Mouse (Mus musculus): ENCODE results near the gene Olfr1154. TPM values are rescaled to one million over a fixed set of nuclear protein-coding genes. Genes with fewer than 3 reads are reported as not detected.

Gene Olfr1154
- not detected for polyA plus RNA-seq (2017; shearing (Covaris generic))

GRCm38 (mm10) chr2:87905066-87905465 is at the start of gene Olfr1154:
TSS of gene Olfr1154 (minus strand) at chr2:87905166.

GRCm38 (mm10) chr2:87953000-87953399 is 48.0 kb upstream of the Olfr1154 start, which contains the start of gene Olfr1156:
TSS of gene Olfr1156 (minus strand) at chr2:87953100.

GRCm38 (mm10) chr2:87945037-87945436 is 40.1 kb upstream of the Olfr1154 start, which contains the start of gene Olfr1155:
TSS of gene Olfr1155 (minus strand) at chr2:87945137.

GRCm38 (mm10) chr2:87894662-87895061 is 10.3 kb downstream of the Olfr1154 start, which contains the start of gene Olfr1153:
TSS of gene Olfr1153 (plus strand) at chr2:87894962.

GRCm38 (mm10) chr2:87866192-87866591 is 38.8 kb downstream of the Olfr1154 start, which contains the start of gene Olfr1152:
TSS of gene Olfr1152 (plus strand) at chr2:87866492.

GRCm38 (mm10) chr2:87855562-87855961 is 49.4 kb downstream of the Olfr1154 start, which contains the start of gene Olfr1151:
TSS of gene Olfr1151 (plus strand) at chr2:87855862.

Other genes with a start within 250 kb of the Olfr1154 start
- under 1 TPM; 0.19 to 0.22 TPM for gene Olfr1134, start 246.7 kb downstream of the Olfr1154 start, polyA plus RNA-seq (2017; shearing (Covaris generic))
- not detected for gene Olfr1135, start 231.5 kb downstream of the Olfr1154 start, polyA plus RNA-seq (2017; shearing (Covaris generic))
- gene Olfr1136, start 211.2 kb downstream of the Olfr1154 start, polyA plus RNA-seq (2017; shearing (Covaris generic)), result not detected
- not detected for gene Olfr1137, start 192.0 kb downstream of the Olfr1154 start, polyA plus RNA-seq (2017; shearing (Covaris generic))
- under 1 TPM in 1 of 2 experiments, not detected in 1; 0.40 TPM for gene Olfr1138, start 165.2 kb downstream of the Olfr1154 start, polyA plus RNA-seq (2017; shearing (Covaris generic))
- not detected for gene Olfr1140, start 161.4 kb downstream of the Olfr1154 start, polyA plus RNA-seq (2017; shearing (Covaris generic))
- gene Olfr1141, start 151.2 kb downstream of the Olfr1154 start, polyA plus RNA-seq (2017; shearing (Covaris generic)), result not detected
- under 1 TPM in 1 of 2 experiments, not detected in 1; 0.13 TPM for gene Olfr152, start 125.7 kb downstream of the Olfr1154 start, polyA plus RNA-seq (2017; shearing (Covaris generic))
- gene Olfr1143, start 104.6 kb downstream of the Olfr1154 start, polyA plus RNA-seq (2017; shearing (Covaris generic)), result under 1 TPM in 1 of 2 experiments, not detected in 1; 0.71 TPM
- not detected for gene Olfr1145, start 95.3 kb downstream of the Olfr1154 start, polyA plus RNA-seq (2017; shearing (Covaris generic))
- under 1 TPM in 1 of 2 experiments, not detected in 1; 0.81 TPM for gene Olfr1148, start 74.6 kb downstream of the Olfr1154 start, polyA plus RNA-seq (2017; shearing (Covaris generic))
- not detected for gene Olfr1150-ps1, start 61.2 kb downstream of the Olfr1154 start, polyA plus RNA-seq (2017; shearing (Covaris generic))
- under 1 TPM; 0.20 to 0.82 TPM for gene Olfr1151, start 49.3 kb downstream of the Olfr1154 start, polyA plus RNA-seq (2017; shearing (Covaris generic))
- under 1 TPM; 0.08 to 0.44 TPM for gene Olfr1152, start 38.7 kb downstream of the Olfr1154 start, polyA plus RNA-seq (2017; shearing (Covaris generic))
- gene Olfr1153, start 10.2 kb downstream of the Olfr1154 start, polyA plus RNA-seq (2017; shearing (Covaris generic)), result not detected
- gene Olfr1155, start 40.0 kb upstream of the Olfr1154 start, polyA plus RNA-seq (2017; shearing (Covaris generic)), result not detected
- gene Olfr1156, start 47.9 kb upstream of the Olfr1154 start, polyA plus RNA-seq (2017; shearing (Covaris generic)), result under 1 TPM; 0.11 to 0.26 TPM
- under 1 TPM in 1 of 2 experiments, not detected in 1; 0.18 TPM for gene Olfr1157, start 63.1 kb upstream of the Olfr1154 start, polyA plus RNA-seq (2017; shearing (Covaris generic))
- gene Olfr74, start 69.5 kb upstream of the Olfr1154 start, polyA plus RNA-seq (2017; shearing (Covaris generic)), result under 1 TPM in 1 of 2 experiments, not detected in 1; 0.60 TPM
- not detected for gene Olfr1158, start 84.9 kb upstream of the Olfr1154 start, polyA plus RNA-seq (2017; shearing (Covaris generic))
- under 1 TPM in 1 of 2 experiments, not detected in 1; 0.04 TPM for gene Olfr1160, start 103.1 kb upstream of the Olfr1154 start, polyA plus RNA-seq (2017; shearing (Covaris generic))
- gene Olfr1161, start 117.6 kb upstream of the Olfr1154 start, polyA plus RNA-seq (2017; shearing (Covaris generic)), result not detected
- not detected for gene Olfr73, start 132.5 kb upstream of the Olfr1154 start, polyA plus RNA-seq (2017; shearing (Covaris generic))
- under 1 TPM in 1 of 2 experiments, not detected in 1; 0.10 TPM for gene Olfr1162, start 146.0 kb upstream of the Olfr1154 start, polyA plus RNA-seq (2017; shearing (Covaris generic))
- gene Olfr1163, start 166.7 kb upstream of the Olfr1154 start, polyA plus RNA-seq (2017; shearing (Covaris generic)), result under 1 TPM in 1 of 2 experiments, not detected in 1; 0.80 TPM
- gene Olfr1164, start 188.8 kb upstream of the Olfr1154 start, polyA plus RNA-seq (2017; shearing (Covaris generic)), result not detected
- not detected for gene Olfr1166, start 223.1 kb upstream of the Olfr1154 start, polyA plus RNA-seq (2017; shearing (Covaris generic))

All from inflammation-experienced regulatory T-cells (primary cell).